Mouse (Mus musculus) testis, adult 2 months (tissue): Measurements from ENCODE around the gene Dclre1b.

ENCODE experiments used
- CTCF ChIP-seq: fragments of 200-500 bp; IDR thresholded peaks from 2 replicates; pipeline ENCODE4 v1.5.1; 2012; ENCODE audit warnings: low read depth, mild to moderate bottlenecking, inconsistent platforms, low read length, moderate library complexity; ENCODE audit not compliant: control insufficient read depth, insufficient read depth, insufficient replicate concordance
- POLR2A ChIP-seq: fragments of 200-500 bp; IDR thresholded peaks from 2 replicates; pipeline ENCODE4 v1.6.1; 2012; ENCODE audit warnings: low read depth, mild to moderate bottlenecking, inconsistent platforms, low read length, moderate library complexity; ENCODE audit not compliant: control insufficient read depth

DNA sequence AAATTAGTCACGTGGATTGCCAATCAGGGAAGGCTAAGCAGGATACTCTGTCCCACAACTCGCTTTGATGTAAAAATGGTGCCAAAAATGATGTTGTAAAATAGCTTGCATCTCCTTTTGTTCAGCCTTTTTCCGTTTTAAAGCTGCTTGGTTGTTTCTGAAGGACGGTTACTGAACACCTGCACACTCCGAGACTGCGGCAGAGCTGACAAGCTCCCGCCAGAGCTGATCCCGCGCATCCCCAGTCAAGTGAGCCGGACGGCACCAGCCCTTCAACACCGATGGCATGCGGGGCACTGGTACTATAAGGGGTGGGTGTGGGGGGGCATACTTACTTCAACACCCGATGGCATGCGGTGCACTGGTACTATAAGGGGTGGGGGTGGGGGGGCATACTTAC, 35.2 kb downstream of the Dclre1b start:
- no peak for TF ChIP-seq POLR2A
- TF ChIP-seq CTCF = no peak
